Mouse (Mus musculus): ENCODE measurements around the gene Slc24a4.
A peak's percentile ranks its signal among the peaks of the same experiment; 100 is the strongest.
"Not testable (repeated sequence)": the region's sequence is repeated elsewhere in the genome, so short reads cannot be mapped to it uniquely, and the experiment has no call there.

Slc24a4 gene

DNA sequence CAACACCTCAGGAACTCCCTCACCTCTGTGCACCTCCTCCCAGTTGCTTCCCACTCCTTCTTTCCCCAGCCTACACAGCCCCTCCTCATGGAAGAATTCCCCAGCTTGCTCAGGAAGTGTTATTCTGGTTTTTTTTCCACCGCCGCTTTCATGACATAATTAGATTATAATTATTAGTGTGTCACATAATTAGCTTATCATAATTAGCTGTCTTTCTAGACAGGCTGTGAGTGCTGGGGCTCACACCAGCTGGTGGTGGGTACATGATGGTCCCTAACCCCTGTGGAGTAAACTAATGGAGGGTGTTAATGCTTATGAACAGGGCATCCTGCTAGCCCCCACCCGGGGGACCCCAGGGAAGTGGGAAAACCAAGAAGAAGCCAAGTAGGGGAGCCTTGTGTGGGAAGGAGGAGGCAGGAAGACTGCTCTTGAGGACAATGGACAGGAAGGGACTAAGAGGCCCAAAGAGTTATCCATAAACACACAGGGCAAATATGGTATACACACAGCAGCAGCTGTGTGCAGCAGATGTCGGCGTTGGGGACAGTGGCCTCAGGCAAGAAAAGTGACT, 38.2 kb downstream of the Slc24a4 start:
- no peak for DNase-seq

DNA sequence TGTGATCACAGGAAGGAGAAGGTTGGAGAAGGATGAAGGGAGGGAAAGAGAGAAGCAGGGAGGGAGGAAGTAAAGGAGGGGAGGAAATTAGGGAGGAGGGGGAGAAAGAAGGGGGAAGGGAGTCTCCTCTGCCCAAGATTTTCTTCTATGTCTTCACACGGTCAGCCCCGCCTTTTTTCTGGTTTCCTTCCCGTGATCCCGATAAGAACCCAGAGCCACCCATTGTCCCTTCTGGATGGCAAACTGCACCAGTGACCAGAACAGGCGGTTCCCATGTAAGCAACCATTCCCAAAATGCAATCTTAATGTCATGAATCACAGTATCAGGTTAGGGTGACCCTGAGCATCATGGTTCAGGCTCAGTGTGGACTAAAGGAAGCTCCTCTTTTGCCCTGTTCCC, 38.8 kb downstream of the Slc24a4 start:
- DNase-seq, result no peak

DNA sequence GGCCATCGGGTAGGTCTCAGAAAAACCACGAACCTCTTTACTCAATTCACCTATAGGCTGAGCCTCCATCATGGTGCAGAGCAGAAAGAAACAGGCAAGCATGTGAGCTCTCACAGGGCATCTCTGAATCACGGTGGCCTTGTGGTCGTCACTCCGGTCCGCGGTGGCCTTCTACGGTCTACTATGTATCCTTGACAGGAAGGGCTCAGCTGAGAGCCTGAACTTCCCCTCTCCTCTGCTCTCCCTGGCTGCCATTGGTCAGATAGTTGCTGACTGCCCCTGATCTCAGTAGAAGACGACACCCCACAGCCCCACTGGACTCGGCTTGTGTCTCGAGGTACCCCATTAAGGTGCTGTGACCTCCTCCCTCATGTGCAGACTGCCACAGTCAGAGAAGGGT, 44.2 kb downstream of the Slc24a4 start:
- no peak for DNase-seq

DNA sequence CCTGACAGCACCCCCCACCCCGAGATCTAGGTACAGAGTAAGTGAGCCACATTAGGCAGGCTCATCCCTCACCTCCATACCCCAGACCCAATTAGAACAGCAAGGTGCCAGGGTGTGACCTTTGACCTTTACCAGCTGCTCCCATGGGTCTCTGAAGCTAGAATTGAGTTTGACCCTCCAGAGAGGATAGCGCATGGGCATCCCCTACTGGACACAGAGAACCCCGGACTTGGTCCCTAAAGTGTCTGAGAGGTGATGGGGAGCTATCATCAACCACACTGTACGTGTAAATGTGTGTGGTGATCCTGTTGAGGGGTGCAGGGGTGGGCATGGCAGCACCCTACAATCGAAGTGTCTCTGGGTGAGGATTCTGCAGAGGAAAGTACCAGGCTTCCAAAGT, 44.8 kb downstream of the Slc24a4 start:
- DNase-seq, result no peak

DNA sequence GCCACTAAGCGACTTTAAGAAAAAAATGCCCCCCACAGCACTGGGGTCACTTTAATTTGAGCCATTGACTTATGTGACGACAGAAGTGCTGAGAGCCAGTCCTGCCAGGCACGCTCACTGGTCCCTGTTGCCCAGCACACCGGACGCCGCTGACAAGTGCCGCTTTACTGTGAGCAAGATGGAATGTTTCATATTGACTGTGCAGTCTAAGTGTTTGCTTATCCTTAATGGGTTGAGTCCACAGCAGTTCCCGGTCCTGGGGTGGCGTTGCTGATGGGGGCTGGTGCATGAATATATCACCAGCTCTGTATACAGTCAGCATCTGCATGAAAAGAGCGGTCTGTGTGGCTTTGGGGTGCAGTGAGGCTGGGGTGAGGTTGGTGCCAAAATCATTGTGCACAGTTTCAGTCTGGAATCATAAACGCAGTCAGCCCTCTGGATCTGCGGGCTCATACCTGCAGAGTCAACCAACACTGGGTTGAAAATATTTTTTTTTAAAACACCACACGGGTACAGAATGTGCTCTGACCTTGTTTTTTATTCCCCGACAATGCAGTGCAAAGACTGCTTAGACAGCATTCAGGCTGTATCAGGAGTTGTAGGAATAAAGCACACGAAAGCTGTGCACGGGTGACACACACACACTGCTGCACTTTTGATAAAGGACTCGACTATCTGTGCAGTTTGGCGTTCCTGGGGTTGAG, 52.0 kb downstream of the Slc24a4 start:
- DNase-seq, result no peak

DNA sequence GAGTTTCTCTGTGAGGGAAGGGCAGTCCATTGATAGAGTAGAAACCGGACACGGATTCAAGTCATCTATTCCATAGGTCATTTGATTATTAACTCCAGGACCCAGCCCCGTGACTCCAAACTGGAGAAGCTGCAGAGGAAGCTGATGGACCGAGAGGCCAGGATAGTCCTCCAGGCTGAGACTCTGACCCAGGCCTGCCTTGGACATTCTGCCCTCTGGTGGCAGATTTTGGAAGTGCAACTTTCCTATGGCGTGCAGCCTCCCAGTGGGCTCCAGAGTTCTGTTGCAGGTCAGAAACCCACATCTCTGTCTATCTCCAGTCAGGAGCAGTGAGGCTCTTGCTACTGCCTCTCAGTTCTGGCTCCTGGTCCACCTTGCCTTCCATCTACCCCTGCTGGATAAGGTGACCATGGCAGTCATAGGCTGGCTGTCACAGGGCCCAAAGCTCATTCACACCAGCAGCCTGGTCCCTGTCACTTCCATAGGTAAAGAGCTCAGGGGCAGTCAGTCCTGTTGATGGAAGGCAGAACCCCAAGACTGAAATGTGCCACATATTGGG, 53.3 kb downstream of the Slc24a4 start:
- DNase-seq, result peak; percentile 64

DNA sequence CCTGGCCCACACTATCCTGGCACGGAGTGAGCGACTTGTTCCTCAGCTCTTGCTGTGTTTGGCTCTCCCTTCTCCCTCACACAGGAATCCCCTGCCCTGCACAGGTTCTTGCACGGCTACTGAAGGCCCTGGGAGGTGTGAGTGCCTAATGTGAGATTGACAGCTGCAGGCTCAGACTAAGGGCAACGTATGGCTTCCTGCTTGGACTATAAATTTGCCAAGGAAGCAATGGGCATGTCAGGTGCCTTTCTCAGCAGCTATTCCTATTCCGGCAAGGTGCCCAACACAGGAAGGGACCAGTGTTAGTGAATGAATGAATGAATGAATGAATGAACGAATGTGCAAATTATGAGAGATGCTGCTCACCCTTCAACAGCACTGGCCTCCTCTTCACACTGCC, 54.1 kb downstream of the Slc24a4 start:
- no peak for DNase-seq

DNA sequence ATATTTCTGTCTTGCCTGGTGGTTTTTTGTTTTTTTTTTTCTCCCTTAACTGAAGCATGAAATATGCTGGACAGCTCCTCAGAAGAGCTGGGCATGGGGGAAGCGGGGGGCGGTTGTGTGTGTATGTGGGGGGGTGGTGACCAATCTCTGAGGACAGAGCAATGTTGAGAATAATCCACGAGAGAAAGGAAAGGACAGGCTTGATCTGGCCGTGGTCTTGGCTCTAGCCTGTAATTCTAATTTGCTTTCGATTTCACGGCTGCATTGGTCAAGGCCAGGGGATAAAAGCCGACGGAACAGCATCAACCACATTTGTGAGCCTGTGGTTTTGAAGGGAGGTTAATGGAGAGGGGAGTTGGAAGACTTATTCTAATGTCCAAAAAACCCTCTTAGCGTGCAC, 54.7 kb downstream of the Slc24a4 start:
- no peak for DNase-seq

DNA sequence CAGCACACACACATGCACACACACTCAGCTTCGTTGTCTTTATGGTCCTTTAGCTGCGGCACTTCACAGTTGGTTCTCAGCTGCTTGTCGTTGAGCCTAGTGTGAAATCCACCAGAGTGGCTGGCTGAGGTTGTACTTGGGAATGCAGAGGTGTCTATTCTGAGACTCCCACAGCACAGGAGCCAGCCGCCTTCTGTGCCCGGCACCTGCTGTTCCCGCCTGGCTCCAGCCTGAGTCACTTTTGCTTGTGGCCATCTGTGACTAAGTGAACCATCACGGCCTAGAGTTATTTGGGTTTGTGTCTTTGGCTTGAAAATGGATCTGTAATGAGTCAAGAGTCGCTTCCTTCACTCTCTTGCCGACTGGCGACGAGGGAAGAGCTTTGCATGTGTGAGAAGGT, 62.3 kb downstream of the Slc24a4 start:
- DNase-seq, result no peak

DNA sequence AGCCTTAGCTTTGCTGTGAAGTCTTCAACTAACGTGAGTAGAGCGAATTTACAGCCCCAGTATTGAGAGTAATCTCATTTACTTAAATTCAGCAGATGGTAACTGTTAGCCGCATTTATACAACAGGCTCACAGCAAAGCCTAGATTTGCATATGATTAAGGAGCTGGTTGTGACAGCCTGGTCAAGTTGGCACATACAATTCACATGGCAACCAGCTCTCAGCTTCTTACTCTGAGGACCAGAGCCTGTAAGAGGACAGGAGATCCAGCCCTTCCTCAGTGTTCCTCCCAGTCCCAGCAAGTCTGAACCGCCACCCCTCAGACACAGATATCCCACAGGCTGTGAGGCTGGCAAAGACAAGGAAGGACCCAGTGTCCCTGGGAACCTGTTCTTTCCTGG, 73.0 kb downstream of the Slc24a4 start:
- no peak for DNase-seq

DNA sequence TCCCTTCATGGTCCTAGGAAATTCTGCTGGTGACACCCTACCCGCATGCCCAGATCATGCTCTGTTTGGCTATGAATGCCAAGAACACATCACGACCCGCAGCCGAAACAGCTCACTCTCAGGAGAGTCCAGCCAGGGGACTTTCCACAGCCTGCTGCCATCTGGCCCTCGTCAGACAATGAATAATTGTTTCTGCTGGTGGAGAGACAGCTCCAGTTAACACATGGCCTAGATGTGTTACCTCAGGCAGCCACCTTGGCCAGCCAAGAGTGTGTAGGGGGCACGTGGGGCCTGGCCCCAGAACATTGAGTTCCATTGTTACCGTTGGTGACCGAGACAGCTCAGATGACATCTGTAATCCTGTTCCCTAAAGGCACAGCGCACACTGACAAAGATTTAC, 74.4 kb downstream of the Slc24a4 start:
- DNase-seq, result peak; percentile 9

DNA sequence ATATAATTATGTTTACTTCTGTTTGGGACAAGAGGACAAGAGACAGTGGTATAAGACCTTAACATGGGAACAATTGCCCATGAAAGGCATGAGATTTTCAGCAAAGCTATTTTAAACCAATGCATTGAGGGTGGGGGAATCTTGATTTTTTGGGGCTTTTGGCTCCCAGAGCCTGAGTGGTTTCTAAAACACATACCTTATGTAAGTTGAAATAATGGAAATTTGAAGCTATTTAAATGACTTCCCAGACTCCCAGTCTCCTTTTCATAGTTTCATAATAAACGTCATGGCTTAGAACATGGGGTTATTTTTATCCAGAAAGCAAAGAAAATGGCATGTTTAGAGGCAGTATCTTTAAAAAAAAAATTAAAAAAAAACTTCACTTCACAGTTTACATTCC, 77.9 kb downstream of the Slc24a4 start:
- no peak for DNase-seq

DNA sequence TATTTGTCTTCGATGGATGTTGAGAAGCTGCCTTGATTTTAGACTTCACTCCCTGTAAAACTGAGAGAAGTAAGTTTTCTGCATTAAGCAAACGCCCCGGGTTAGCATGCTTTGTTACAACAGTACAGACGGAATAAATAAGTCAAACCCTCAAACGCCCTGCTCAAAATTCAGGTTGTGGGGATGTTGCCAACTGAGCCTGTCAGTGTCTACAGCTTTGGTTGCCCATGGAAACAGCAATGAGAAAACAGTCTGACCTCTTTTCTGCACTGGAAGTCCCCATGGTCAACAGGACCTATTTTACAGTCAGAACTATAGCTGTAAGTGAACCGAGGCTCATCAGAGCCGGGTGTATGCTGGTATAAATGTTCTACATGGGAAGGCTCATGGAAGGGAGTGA, 78.7 kb downstream of the Slc24a4 start:
- no peak for DNase-seq

DNA sequence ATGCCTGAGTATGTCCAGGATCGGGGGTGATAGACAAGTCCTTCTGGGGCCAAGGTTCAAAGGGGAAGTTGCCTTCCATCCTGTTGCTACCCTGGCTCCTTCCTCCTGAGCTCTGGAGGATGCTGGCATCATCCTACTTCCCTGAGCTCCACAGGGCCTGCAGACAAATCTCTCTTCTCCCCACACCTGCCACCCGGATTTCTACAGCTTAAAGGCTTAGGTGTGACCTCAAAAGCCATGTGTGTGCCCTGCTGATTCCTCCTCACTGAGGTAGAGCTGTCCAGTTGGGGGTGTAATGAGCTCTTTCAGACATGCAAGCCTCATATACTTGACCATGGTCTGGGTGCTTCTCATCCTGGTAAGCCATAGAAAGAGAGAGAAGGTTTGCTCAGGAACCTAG, 82.3 kb downstream of the Slc24a4 start:
- no peak for DNase-seq

DNA sequence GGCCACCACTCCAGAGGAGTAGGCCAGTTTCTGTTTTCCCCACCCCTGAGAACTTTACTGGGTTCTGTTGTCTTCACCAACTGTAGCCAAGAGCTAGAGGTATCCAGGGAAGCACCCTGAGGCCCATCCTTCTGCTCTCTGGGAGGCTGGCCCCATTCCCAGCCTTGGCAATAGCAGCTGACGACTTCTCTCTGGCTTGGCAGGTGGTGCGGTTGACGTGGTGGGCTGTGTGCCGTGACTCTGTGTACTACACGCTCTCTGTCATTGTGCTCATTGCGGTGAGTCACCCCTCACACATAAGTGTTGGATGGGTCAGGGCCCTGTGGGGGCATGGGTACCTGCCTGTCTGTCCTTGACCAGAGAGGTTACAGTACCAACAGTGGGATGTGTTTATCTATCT, 94.9 kb downstream of the Slc24a4 start:
- DNase-seq, result no peak

DNA sequence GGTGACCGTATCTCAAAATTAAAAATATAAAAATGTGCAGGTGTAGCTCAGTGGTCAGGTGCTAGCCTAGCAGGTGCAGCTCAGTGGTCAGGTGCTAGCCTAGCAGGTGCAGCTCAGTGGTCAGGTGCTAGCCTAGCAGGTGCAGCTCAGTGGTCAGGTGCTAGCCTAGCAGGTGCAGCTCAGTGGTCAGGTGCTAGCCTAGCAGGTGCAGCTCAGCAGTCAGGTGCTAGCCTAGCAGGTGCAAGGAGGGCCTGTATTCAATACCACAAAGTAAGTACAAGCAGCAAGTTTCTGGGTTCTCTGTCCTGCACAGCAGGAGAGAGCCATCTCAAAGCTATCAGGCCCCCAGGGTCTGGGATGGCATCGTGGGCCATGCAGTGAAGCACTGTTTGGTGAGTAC, 95.6 kb downstream of the Slc24a4 start:
- not testable (repeated sequence) for DNase-seq

DNA sequence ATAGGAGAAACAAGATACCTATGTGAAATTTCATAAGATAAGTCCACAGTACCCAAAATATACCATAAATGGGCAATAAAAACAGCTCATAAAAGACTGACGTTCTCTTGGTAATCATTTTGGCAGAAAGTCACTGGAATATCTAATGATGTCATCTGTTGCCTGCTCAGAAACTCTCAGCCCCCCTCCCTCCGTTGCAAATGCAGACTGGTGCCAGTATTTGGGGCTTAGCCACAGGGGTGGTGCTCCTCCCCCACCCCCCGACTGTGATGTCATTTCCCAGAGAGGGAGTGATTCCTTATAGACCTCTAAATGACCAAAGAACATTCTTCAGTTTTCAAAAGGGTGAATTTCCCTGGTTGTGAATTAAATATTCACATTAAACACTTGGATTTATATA, 96.6 kb downstream of the Slc24a4 start:
- DNase-seq, result no peak

DNA sequence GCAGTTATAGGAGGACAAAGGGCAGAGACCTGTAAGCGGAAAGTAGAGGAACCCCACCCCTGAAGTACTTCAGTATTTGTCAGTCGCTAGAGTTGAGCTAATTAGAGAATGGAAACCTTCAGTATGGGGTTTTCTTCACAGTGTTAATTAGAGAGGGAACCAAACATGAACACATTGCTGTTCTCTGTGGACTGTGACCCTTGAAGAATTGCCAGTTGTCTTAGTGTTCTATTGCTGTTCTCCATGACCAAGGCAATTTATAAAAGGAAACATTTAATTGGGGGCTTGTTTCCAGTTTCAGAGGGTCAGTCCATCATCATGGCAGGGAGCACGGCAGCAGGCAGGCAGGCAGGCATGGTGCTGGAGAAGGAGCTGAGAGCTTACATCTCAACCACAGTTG, 107.0 kb downstream of the Slc24a4 start:
- DNase-seq, result no peak

DNA sequence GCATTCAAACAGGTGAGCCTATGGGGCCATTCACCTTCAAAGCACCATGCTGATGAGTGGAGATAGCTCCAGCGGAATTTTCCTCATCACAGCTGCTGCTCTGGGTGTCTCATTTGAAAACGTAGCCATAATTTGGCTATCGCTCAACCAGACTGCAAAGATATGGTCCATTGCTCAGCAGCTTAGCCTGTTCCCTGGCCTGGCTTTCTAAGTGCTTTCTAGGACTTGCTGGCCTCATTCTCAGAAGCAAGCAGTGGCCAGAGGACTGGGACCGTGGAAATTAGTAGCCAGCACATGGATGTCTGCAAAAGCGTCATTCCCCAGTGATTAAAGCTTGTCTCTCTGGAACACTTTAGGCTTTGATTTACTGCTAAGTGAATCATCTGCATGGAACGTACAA, 107.8 kb downstream of the Slc24a4 start:
- DNase-seq, result peak; percentile 25

DNA sequence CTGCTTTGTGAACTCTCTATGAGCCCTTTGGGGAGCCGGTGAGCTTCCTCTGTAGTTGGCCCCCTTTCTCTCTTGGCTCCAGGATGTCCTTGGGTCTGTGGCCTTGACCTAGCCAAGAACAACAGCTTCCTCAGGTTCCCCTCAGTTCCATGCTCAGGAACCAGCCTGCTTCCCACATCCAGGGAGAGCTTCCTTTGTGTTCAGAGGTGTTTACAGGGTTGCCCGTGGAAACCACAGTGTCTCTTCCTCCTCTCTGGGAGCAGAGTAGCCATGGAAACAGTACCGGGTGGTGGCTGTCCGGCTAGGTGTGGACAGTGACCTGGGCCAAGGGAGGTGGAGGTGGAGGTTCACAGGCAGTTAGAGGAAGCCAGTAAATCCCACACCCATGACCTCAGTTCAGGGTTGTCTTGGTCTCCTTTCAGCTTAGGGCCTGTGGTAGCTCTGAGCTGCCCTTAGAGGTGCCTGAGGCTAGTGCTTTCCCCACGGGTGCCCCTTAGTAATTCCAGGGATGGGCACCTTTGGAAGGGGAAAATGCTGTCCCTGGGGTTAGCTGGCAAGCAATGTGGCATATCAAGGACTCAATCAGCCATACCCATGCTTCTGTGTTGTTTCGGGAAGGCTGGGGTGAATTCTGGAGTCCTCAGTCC, 113.7 kb downstream of the Slc24a4 start:
- DNase-seq, result no peak

DNA sequence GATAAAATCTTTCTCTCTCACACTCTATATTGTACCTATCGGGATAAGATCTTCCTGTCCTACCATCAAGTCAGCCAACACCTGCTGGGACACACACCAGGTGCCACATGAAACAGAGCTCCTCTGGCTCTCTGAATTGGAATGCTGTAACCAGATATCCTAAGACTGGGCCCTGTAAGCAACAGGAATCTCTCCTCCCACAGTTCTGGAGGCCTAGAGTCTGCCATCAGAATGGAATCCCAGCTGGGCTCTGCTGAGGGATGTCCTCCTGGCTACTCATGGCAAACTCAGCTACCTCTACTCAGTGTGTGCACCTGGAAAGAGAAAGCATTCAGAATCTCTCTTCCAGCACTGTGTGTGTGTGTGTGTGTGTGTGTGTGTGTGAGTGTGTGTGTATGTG, 115.4 kb downstream of the Slc24a4 start:
- no peak for DNase-seq

DNA sequence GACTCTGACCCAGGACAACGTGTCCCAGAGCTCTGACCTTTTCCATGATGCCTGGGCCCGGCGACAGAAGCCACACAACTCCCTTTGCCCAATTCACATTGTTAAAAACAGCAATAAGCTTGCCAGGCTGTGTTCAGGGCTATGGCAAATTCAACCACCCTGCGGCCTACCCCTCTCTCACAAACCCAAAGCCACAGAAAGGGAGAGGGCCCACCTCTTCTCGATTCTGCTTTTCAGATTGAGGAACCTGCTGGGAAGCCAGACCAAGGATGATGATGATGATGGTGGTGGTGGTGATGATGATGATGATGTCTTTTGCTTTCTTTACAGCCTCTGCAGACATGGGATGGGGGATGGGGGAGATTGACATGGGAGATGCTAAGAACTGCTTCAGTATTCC, 117.7 kb downstream of the Slc24a4 start:
- DNase-seq, result no peak

DNA sequence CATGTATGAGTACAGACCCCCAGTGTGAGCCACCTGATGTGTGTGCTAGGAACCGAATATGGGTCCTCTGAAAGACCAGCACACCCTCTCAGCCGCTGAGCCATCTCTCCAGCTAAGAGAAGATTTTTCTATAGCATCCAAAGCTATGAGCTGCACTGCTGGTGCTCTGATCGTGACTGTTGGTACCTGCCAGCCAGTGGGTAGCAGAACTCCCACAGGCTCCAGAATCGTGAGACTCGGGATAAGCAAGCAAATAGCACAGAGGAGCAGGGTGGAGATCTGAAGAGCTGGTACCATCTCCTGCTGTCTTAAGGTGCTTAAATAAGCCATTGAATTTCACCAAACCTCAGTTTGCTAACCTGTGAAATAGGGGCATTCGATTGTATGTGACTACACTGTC, 119.6 kb downstream of the Slc24a4 start:
- DNase-seq, result no peak

DNA sequence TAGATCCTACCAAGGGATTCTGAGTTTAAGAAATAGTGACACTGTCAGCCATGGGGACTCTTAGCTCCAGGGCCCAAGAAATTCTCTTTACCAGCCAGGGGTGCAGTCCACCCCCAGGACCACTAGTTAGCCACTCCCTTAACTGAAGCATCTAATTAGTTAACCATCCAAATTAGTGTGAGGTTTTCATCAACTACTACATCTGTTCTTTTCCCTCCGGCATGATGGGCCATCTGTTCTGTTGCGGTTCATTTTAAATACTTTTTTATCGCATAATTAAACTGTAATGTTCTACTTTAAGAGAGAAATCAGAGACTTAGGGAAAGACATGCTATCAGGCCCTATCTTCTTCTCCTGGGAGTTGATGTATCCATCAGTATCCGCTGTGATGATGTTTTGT, 121.8 kb downstream of the Slc24a4 start:
- no peak for DNase-seq

Data from kidney, adult 18-20 months (tissue).